In genomic region chr12:100778934-100779865, GRCm38 (mm10) we compare ENCODE assay signal across 7 mouse cellular contexts. TPM values are rescaled to one million over a fixed set of nuclear protein-coding genes. Genes with fewer than 3 reads are reported as not detected.
A peak's percentile ranks its signal among the peaks of the same experiment; 100 is the strongest.
DNase-seq lines count a peak whose midpoint lies in the region; ATAC-seq and TF ChIP-seq lines count a peak whose summit lies in the region.

Gene Dglucy (plus strand): TSS chr12:100779057.

- H3K9ac ChIP-seq in intestine, postnatal 0 days (ENCODE audit: low read depth, low read length), result peak within 1 kb of the TSS; percentile 51
- peak within 1 kb of the TSS; percentile 20; the same call in 1 of the 2 replicates for H3K9ac ChIP-seq in midbrain, embryonic 12.5 days (replicated peaks)

- peak; percentile 43 for ATAC-seq in granulocyte monocyte progenitor cell, adult 5-6 weeks (replicated peaks; ENCODE audit: poor library complexity, severe bottlenecking)
- peak; percentile 87 for ATAC-seq in intestine, postnatal 0 days
- ATAC-seq in midbrain, embryonic 12.5 days (ENCODE audit: low FRiP score, low read depth), result peak; percentile 77

- H3K36me3 ChIP-seq in embryonic facial prominence, embryonic 10.5 days (replicated peaks), result no peaks in the 10 kb centered on the region
- H3K36me3 ChIP-seq in intestine, postnatal 0 days (ENCODE audit: control insufficient read depth, insufficient read depth), result no peaks in the 10 kb centered on the region
- H3K36me3 ChIP-seq in midbrain, embryonic 12.5 days, result no peaks in the 10 kb centered on the region
- H3K36me3 ChIP-seq in spleen, adult 2 months (ENCODE audit: control insufficient read depth, insufficient read depth, low read length), result no peaks in the 10 kb centered on the region

- H3K9me3 ChIP-seq in embryonic facial prominence, embryonic 10.5 days, result no peaks in the 10 kb centered on the region
- no peaks in the 10 kb centered on the region for H3K9me3 ChIP-seq in intestine, postnatal 0 days (ENCODE audit: control insufficient read depth)
- no peaks in the 10 kb centered on the region for H3K9me3 ChIP-seq in midbrain, embryonic 12.5 days

- H3K27ac ChIP-seq in embryonic facial prominence, embryonic 10.5 days (replicated peaks), result peak within 1 kb of the TSS; percentile 68
- peak within 1 kb of the TSS; percentile 66 for H3K27ac ChIP-seq in intestine, postnatal 0 days (ENCODE audit: low read depth, low read length)
- peak within 1 kb of the TSS; percentile 72 for H3K27ac ChIP-seq in midbrain, embryonic 12.5 days (replicated peaks)
- H3K27ac ChIP-seq in spleen, adult 2 months (ENCODE audit: insufficient read depth, low read length), result peak within 1 kb of the TSS; percentile 81

- peak within 1 kb of the TSS; percentile 61 for H3K4me2 ChIP-seq in intestine, postnatal 0 days (replicated peaks; ENCODE audit: low read depth)
- peak within 1 kb of the TSS; percentile 21 for H3K4me2 ChIP-seq in midbrain, embryonic 12.5 days (replicated peaks)

- TF ChIP-seq POLR2A in spleen, adult 2 months (IDR thresholded peaks at IDR 0.05; ENCODE audit: low read depth, low read length), result peak; percentile 92

- H3K27me3 ChIP-seq in embryonic facial prominence, embryonic 10.5 days (replicated peaks; ENCODE audit: low read depth, poor library complexity, severe bottlenecking), result no peaks in the 10 kb centered on the region
- no peaks in the 10 kb centered on the region for H3K27me3 ChIP-seq in intestine, postnatal 0 days (replicated peaks; ENCODE audit: control insufficient read depth, insufficient read depth, low read length)
- no peaks in the 10 kb centered on the region for H3K27me3 ChIP-seq in midbrain, embryonic 12.5 days
- no peaks in the 10 kb centered on the region for H3K27me3 ChIP-seq in spleen, adult 2 months (ENCODE audit: control insufficient read depth, insufficient read depth, low read length)

- WGBS in embryonic facial prominence, embryonic 10.5 days, result 43% methylated on average over 12 of the region's 12 CpGs
- WGBS in intestine, postnatal 0 days, result 33% methylated on average over 12 of the region's 12 CpGs
- WGBS in midbrain, embryonic 12.5 days, result 64% methylated on average over 12 of the region's 12 CpGs
- 8% methylated on average over 12 of the region's 12 CpGs for WGBS in spleen, adult 2 months

- DNase-seq in adrenal gland, adult 2 months, result peak; percentile 94
- peak; percentile 20 for DNase-seq in embryonic facial prominence, embryonic 10.5 days (ENCODE audit: low spot score)
- DNase-seq in left cerebral cortex, postnatal 25 days (ENCODE audit: low spot score in 2 of 2), result peak; percentile 86 to 93
- DNase-seq in spleen, adult 2 months (ENCODE audit: low read depth in 1 of 2, low spot score in 2 of 2), result peak; percentile 47 to 69

- H3K4me1 ChIP-seq in embryonic facial prominence, embryonic 10.5 days, result peaks cover 9% of the 10 kb centered on the region
- peaks cover 5% of the 10 kb centered on the region; the same call in 1 of the 2 replicates for H3K4me1 ChIP-seq in intestine, postnatal 0 days (replicated peaks; ENCODE audit: control insufficient read depth, insufficient read depth, low read length)
- peaks cover 8% of the 10 kb centered on the region for H3K4me1 ChIP-seq in midbrain, embryonic 12.5 days
- peaks cover 18% of the 10 kb centered on the region; the same call in 1 of the 2 replicates for H3K4me1 ChIP-seq in spleen, adult 2 months (ENCODE audit: control insufficient read depth, insufficient read depth, insufficient read length)

- TF ChIP-seq CTCF in intestine, postnatal 0 days (IDR thresholded peaks at IDR 0.05; ENCODE audit: low read depth), result no peak
- TF ChIP-seq CTCF in spleen, adult 2 months (IDR thresholded peaks at IDR 0.05; ENCODE audit: extremely low read depth, insufficient read depth, insufficient read length, insufficient replicate concordance), result no peak

- intact Hi-C loops in left cerebral cortex, postnatal 25 days (cut with DNase I), result loop anchor here (5.0 kb wide), 1 partner anchor 58 kb away; no protein-coding TSS in a partner anchor

- no peak within 1 kb of the TSS for H3K4me3 ChIP-seq in embryonic facial prominence, embryonic 10.5 days
- peak within 1 kb of the TSS; percentile 36 for H3K4me3 ChIP-seq in intestine, postnatal 0 days (ENCODE audit: low read depth, low read length)
- no peak within 1 kb of the TSS for H3K4me3 ChIP-seq in midbrain, embryonic 12.5 days
- H3K4me3 ChIP-seq in spleen, adult 2 months (ENCODE audit: extremely low read depth, insufficient read depth, insufficient read length), result peak within 1 kb of the TSS; percentile 55

RNA-seq across cellular contexts. Expression of gene Dglucy, which starts in this region (rescaled TPM):
- 10 to 100 TPM; 14.6 to 18.8 TPM for total RNA-seq in adrenal gland, adult 2 months (2021)
- 7.1 and 9.0 TPM in 2 replicates for polyA plus RNA-seq in adrenal gland, adult 2 months (2012; rRNA removed)
- 0.24 TPM in 1 of 2 replicates, not detected in the other for polyA plus RNA-seq in embryonic facial prominence, embryonic 10.5 days (2016; fragmentation: Nextera tagmentation; extraction: Ambion mirVana)
- 16.4 and 29.8 TPM in 2 replicates for total RNA-seq in granulocyte monocyte progenitor cell, adult 5-6 weeks (2014; fragmentation: Nextera tagmentation)
- 14.1 and 23.2 TPM in 2 replicates for total RNA-seq in granulocyte monocyte progenitor cell, adult 5-6 weeks (2017)
- 2.3 and 2.6 TPM in 2 replicates for polyA plus RNA-seq in intestine, postnatal 0 days (2015; fragmentation: Nextera tagmentation; extraction: Ambion mirVana)
- total RNA-seq in left cerebral cortex, postnatal 25 days (2021), result 10 to 100 TPM in 1 of 2 experiments, 1 to 10 TPM in 1; 9.6 to 10.3 TPM
- polyA plus RNA-seq in midbrain, embryonic 12.5 days (2016; fragmentation: Nextera tagmentation; extraction: Ambion mirVana), result 0.80 and 1.2 TPM in 2 replicates
- 4.8 and 5.2 TPM in 2 replicates for polyA plus RNA-seq in spleen, adult 2 months (2012; rRNA removed)

Comparison
In these comparisons a context has a peak if more than half of its experiments do, and no peak if none do; other contexts are left out.
1. Peak in DNase-seq and H3K27ac ChIP-seq in embryonic facial prominence, embryonic 10.5 days; RNA of the gene not detected or under 1 TPM.
2. DNase-seq: peak in every context shown above with its lines; median percentile 94 in adrenal gland, adult 2 months; 90 in left cerebral cortex, postnatal 25 days; 58 in spleen, adult 2 months; 20 in embryonic facial prominence, embryonic 10.5 days.
3. H3K4me3 ChIP-seq: peak in intestine, postnatal 0 days (single experiment) and spleen, adult 2 months (single experiment); none in embryonic facial prominence, embryonic 10.5 days (single experiment) and midbrain, embryonic 12.5 days (single experiment).
4. Peak in every context shown above with its lines, with median percentiles within 50 percentile points of each other: H3K27ac ChIP-seq and ATAC-seq.